Mouse (Mus musculus) myocyte (in vitro differentiated cells): Measurements from ENCODE around the gene Bud13.

ENCODE experiments used
- CEBPB ChIP-seq: IDR thresholded peaks from 2 replicates; pipeline ENCODE4 v1.6.1; 2011; ENCODE audit warnings: mild to moderate bottlenecking, moderate library complexity; ENCODE audit not compliant: poor library complexity, insufficient read depth, severe bottlenecking
- E2F4 ChIP-seq: IDR thresholded peaks from one replicate; pipeline ENCODE4 v1.6.1; 2011; ENCODE audit warnings: mild to moderate bottlenecking, control low read depth, moderate library complexity; ENCODE audit not compliant: insufficient read depth
- MAX ChIP-seq: IDR thresholded peaks from one replicate; pipeline ENCODE4 v1.6.1; 2011; ENCODE audit warnings: low read depth, mild to moderate bottlenecking, control low read depth
- MYOD1 ChIP-seq, 3 experiments: IDR thresholded peaks; one replicate each; pipeline ENCODE4 v1.6.1; 2011; ENCODE audit warnings: control low read depth in 2 of 3, low read depth in 2 of 3, mild to moderate bottlenecking in 2 of 3, moderate library complexity in 1 of 3; ENCODE audit not compliant: insufficient read length in 2 of 3, control insufficient read depth in 1 of 3
- MYOG ChIP-seq, 3 experiments: IDR thresholded peaks; one replicate each; pipeline ENCODE4 v1.6.1; 2011; ENCODE audit warnings: control low read depth in 2 of 3, low read depth in 2 of 3, mild to moderate bottlenecking in 2 of 3; ENCODE audit not compliant: insufficient read length in 2 of 3, control insufficient read depth in 1 of 3, insufficient read depth in 1 of 3
- POLR2A ChIP-seq: IDR thresholded peaks from one replicate; pipeline ENCODE4 v1.6.1; 2011; ENCODE audit warnings: low read depth, mild to moderate bottlenecking, control low read depth, moderate library complexity; ENCODE audit not compliant: insufficient read length
- POLR2AphosphoS2 ChIP-seq: IDR thresholded peaks from one replicate; pipeline ENCODE4 v1.6.1; 2011; ENCODE audit warnings: low read depth, control low read depth; ENCODE audit not compliant: insufficient read length
- REST ChIP-seq: IDR thresholded peaks from one replicate; pipeline ENCODE4 v1.6.1; 2011; ENCODE audit warnings: mild to moderate bottlenecking, control low read depth, moderate library complexity; ENCODE audit not compliant: insufficient read depth, insufficient read length
- TCF12 ChIP-seq: IDR thresholded peaks from one replicate; pipeline ENCODE4 v1.6.1; 2011; ENCODE audit warnings: mild to moderate bottlenecking, control low read depth; ENCODE audit not compliant: poor library complexity, insufficient read depth, severe bottlenecking
- TCF3 ChIP-seq: IDR thresholded peaks from one replicate; pipeline ENCODE4 v1.6.1; 2011; ENCODE audit warnings: low read depth, control low read depth; ENCODE audit not compliant: insufficient read length
- USF1 ChIP-seq: IDR thresholded peaks from one replicate; pipeline ENCODE4 v1.6.1; 2011; ENCODE audit warnings: low read depth, mild to moderate bottlenecking, control low read depth, moderate library complexity

DNA sequence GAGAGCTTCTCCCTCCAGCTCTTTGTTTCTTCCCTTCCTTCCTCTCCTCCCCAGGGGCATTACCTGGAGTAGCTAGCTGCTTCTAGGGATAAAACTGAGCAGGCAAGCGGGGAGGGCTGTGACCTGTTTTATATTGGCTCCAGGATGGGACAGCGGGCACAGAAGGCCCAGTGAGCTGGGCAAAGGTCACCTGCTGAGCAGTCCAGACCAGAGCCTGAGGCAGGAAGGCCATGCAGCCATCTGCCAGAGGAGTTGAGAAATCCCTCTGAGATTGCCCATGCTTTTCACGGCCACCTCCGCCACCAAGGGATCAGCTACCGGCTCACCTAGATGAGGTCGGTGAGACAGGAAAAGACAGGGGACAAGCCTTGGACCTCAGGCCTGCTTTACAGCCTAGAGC, 47.6 kb upstream of the Bud13 start:
- TF ChIP-seq USF1 (no peak), POLR2A (no peak), TCF12 (no peak), POLR2AphosphoS2 (no peak), E2F4 (no peak), MAX (no peak), REST (no peak), MYOD1 (IDR thresholded peaks at IDR 0.05; ENCODE audit: control insufficient read depth in 1 of 3, insufficient read length in 2 of 3, low read depth in 2 of 3) (no peak), CEBPB (no peak), MYOG (IDR thresholded peaks at IDR 0.05; ENCODE audit: control insufficient read depth in 1 of 3, insufficient read depth in 1 of 3, insufficient read length in 2 of 3, low read depth in 2 of 3) (no peak), TCF3 (no peak)
